Mouse (Mus musculus) stomach, embryonic 14.5 days (tissue): Measurements from ENCODE around the gene Ppp1r15b. TPM values are rescaled to one million over a fixed set of nuclear protein-coding genes. Genes with fewer than 3 reads are reported as not detected.

Experiments
- ATAC-seq: fragments of 200-750 bp; cut with Nextera tagmentation; 2 replicates; pipeline ENCODE4 v1.8.0; 2017; ENCODE audit warnings: low read depth, moderate TSS enrichment; ENCODE audit not compliant: insufficient number of reproducible peaks, insufficient read depth, low FRiP score
- H3K27ac ChIP-seq: fragments of 300-500 bp; sonication (generic); 2 replicates; pipeline ENCODE4 v1.5.1; 2014; ENCODE audit warnings: mild to moderate bottlenecking, low read length, moderate library complexity, mixed read lengths
- H3K27me3 ChIP-seq: fragments of 300-500 bp; sonication (generic); 2 replicates; pipeline ENCODE4 v1.6.1; 2014; ENCODE audit warnings: low read length, control low read depth, mixed read lengths; ENCODE audit not compliant: control insufficient read depth, insufficient read depth
- H3K36me3 ChIP-seq: fragments of 300-500 bp; sonication (generic); 2 replicates; pipeline ENCODE4 v1.6.1; 2014; ENCODE audit warnings: mild to moderate bottlenecking, control low read depth, low read length, moderate library complexity, mixed read lengths; ENCODE audit not compliant: control insufficient read depth, insufficient read depth
- H3K4me1 ChIP-seq: fragments of 300-500 bp; sonication (generic); 2 replicates; pipeline ENCODE4 v1.6.1; 2014; ENCODE audit warnings: low read length, control low read depth, mixed read lengths; ENCODE audit not compliant: control insufficient read depth, insufficient read depth
- H3K4me2 ChIP-seq: fragments of 300-500 bp; sonication (generic); replicated peaks from 2 replicates; pipeline ENCODE4 v1.6.1; 2014; ENCODE audit warnings: low read depth, low read length, control low read depth
- H3K4me3 ChIP-seq: fragments of 300-500 bp; sonication (generic); 2 replicates; pipeline ENCODE4 v1.5.1; 2014; ENCODE audit warnings: low read depth, low read length, control low read depth
- H3K9ac ChIP-seq: fragments of 300-500 bp; sonication (generic); replicated peaks from 2 replicates; pipeline ENCODE4 v1.6.1; 2014; ENCODE audit warnings: low read depth, mild to moderate bottlenecking, control low read depth, low read length, moderate library complexity, mixed read lengths
- H3K9me3 ChIP-seq: fragments of 300-500 bp; sonication (generic); 2 replicates; pipeline ENCODE4 v1.6.1; 2016; ENCODE audit warnings: low read depth, low read length, control low read depth; ENCODE audit not compliant: control insufficient read depth
- WGBS: fragments of 180-500 bp; shearing (Covaris S2); extraction: QIAGEN DNeasy Blood & Tissue Kit; methylation state at CpG from one replicate; pipeline ENCODE4 v1.1.7; 2014; 5-methylcytosine and 5-hydroxymethylcytosine counted together
- polyA plus RNA-seq: library from polyadenylated mRNA; unstranded; fragments of >200 nt; fragmentation: Nextera tagmentation; extraction: Ambion mirVana; gene quantifications from 2 replicates; pipeline ENCODE4 v1.2.1, GENCODE M21; 2014

Ppp1r15b gene
- polyA plus RNA-seq, 1 experiment from 2014 or later: 43.2 TPM

DNA sequence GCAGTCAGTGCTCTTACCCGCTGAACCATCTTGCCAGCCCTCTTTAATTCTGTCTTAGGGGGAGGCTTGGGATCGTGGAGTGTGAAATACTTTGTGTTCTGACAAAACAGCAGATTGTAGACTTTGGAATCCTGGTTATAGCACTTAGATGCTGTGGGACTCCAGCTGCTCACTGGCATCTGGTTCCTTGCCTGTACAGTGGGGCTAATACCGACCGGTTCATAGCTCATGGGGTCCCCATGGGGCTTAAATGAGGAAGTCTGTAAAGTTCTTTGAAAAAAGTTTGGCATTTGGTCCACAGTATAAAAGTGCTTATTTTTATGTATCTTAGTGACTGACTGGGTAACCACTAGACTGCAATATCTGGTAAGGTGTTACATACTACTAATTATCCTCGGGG, 4.9 kb downstream of the Ppp1r15b start:
- no peak for ATAC-seq
- H3K36me3 ChIP-seq: peaks cover 40% of the 10 kb centered on the region
- H3K4me3 ChIP-seq: peak overlapping the region; percentile 0; the same call in 1 of the 2 replicates
- no peaks in the 10 kb centered on the region for H3K27me3 ChIP-seq
- H3K9me3 ChIP-seq: no peaks in the 10 kb centered on the region
- peak overlapping the region; percentile 83; the same call in 1 of the 2 replicates for H3K4me2 ChIP-seq
- no peak overlapping the region for H3K9ac ChIP-seq
- WGBS: 65% methylated on average over 5 of the region's 5 CpGs
- no peak overlapping the region for H3K27ac ChIP-seq
- H3K4me1 ChIP-seq: peaks cover 6% of the 10 kb centered on the region; the same call in 1 of the 2 replicates

GRCm38 (mm10) chr1:133138401-133138800, 7.5 kb downstream of the Ppp1r15b start:
- Histone ChIP-seq H3K27me3 (no peaks in the 10 kb centered on the region), H3K4me1 (peaks cover 6% of the 10 kb centered on the region; the same call in 1 of the 2 replicates), H3K4me2 (no peak overlapping the region), H3K4me3 (no peak overlapping the region), H3K27ac (no peak overlapping the region), H3K9me3 (no peaks in the 10 kb centered on the region), H3K36me3 (peaks cover 45% of the 10 kb centered on the region), H3K9ac (no peak overlapping the region)
- ATAC-seq: no peak
- WGBS: 84% methylated on average over 1 of the region's 1 CpGs

DNA sequence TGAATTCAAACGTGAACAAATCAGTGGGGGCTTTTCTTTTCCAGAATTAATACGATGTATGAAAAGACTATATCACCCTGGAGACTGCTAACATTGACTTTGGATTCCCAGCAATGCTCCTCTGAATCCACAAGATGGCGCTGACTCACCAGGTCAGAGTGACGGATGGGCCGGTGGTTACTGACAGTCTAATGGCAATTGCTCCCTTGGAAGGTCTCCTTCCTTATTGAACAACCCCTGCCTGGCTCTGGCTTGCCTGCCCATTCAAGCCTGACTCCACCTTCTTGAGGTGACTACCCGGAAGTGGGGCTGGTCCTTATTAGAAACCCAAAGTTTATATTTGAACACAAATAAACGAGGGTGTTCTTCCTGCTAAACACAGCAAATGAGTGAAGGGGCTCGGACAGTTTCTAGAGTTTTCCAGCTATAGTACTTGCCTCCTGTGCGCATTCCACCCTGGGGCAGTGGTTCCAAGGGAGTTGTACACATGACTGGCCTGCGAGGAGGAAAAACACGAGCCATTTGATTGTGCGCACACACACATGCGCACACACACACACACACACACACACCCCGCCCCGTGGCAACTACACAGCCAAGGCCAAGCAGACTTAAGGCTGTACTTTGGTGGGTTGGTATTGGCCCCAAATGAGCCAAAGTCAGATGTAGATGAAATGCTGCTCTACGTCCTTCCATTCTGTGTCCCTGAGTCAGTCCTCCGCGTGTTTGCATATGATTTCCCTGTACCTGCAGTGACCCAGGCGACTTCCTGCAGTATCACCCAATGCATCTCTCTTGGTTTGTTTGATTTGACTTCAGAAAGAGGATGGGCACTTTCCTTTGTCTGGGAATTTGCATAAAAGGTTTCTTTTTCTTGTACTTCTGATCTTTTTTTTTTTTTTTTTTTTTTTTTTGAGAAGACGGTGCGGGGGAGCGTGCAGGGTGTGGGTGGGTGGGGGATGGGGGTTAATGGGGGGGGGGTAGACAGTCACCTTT, 15.4 kb downstream of the Ppp1r15b start:
- ATAC-seq: peak; percentile 74; the same call in 1 of the 2 replicates
- peaks cover 1% of the 10 kb centered on the region for H3K36me3 ChIP-seq
- H3K9me3 ChIP-seq: 0 out of 2 replicates have a peak, but pooled peaks cover 4% of the 10 kb centered on the region
- no peaks in the 10 kb centered on the region for H3K27me3 ChIP-seq
- H3K4me2 ChIP-seq: no peak overlapping the region
- WGBS: 56% methylated on average over 22 of the region's 22 CpGs
- H3K4me1 ChIP-seq: no peaks in the 10 kb centered on the region
- H3K9ac ChIP-seq: no peak overlapping the region
- no peak overlapping the region for H3K27ac ChIP-seq
- no peak overlapping the region for H3K4me3 ChIP-seq

DNA sequence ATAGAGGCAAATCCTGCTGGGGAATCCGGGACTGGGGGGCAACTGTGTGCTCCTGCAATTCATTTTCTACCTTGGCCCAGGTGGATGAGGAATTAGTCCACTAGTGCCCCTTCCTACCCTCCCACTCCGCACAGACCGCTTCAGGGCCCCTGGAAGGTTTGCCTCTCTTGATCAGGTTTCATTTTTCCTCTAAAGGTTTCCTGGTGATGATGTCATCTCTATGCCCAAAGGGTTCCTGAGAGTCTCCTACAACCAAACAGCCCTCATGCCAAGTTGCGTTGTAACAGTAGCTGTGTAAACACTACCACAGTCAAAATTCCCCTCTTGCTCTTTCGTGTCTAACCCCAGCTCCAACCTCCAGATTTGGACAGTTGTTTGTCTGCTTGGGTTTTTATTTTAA, 16.4 kb downstream of the Ppp1r15b start:
- Histone ChIP-seq H3K9ac (no peak overlapping the region), H3K4me3 (no peak overlapping the region), H3K4me2 (no peak overlapping the region), H3K36me3 (no peaks in the 10 kb centered on the region), H3K27ac (no peak overlapping the region), H3K27me3 (no peaks in the 10 kb centered on the region), H3K4me1 (no peaks in the 10 kb centered on the region), H3K9me3 (0 out of 2 replicates have a peak, but pooled peaks cover 4% of the 10 kb centered on the region)
- 76% methylated on average over 5 of the region's 5 CpGs for WGBS
- ATAC-seq: no peak

- Histone ChIP-seq H3K9ac (no peak overlapping the region), H3K4me1 (no peaks in the 10 kb centered on the region), H3K27ac (no peak overlapping the region), H3K36me3 (no peaks in the 10 kb centered on the region), H3K27me3 (no peaks in the 10 kb centered on the region), H3K9me3 (0 out of 2 replicates have a peak, but pooled peaks cover 4% of the 10 kb centered on the region), H3K4me2 (no peak overlapping the region), H3K4me3 (no peak overlapping the region)
- WGBS: 94% methylated on average over 8 of the region's 8 CpGs
- ATAC-seq: no peak
These were observed 17.2 kb downstream of the Ppp1r15b start for GRCm38 (mm10) chr1:133148122-133148521.

- H3K27ac ChIP-seq: no peak overlapping the region
- WGBS: 98% methylated on average over 2 of the region's 2 CpGs
- H3K4me2 ChIP-seq: no peak overlapping the region
- no peaks in the 10 kb centered on the region for H3K36me3 ChIP-seq
- no peak for ATAC-seq
- no peaks in the 10 kb centered on the region for H3K4me1 ChIP-seq
- H3K27me3 ChIP-seq: no peaks in the 10 kb centered on the region
- no peak overlapping the region for H3K9ac ChIP-seq
- H3K4me3 ChIP-seq: no peak overlapping the region
- H3K9me3 ChIP-seq: 0 out of 2 replicates have a peak, but pooled peaks cover 4% of the 10 kb centered on the region
These were observed 19.6 kb downstream of the Ppp1r15b start for GRCm38 (mm10) chr1:133150556-133150955.

GRCm38 (mm10) chr1:133152213-133152612, 21.3 kb downstream of the Ppp1r15b start:
- Histone ChIP-seq H3K27ac (no peak overlapping the region), H3K4me1 (no peaks in the 10 kb centered on the region), H3K9ac (no peak overlapping the region), H3K9me3 (0 out of 2 replicates have a peak, but pooled peaks cover 4% of the 10 kb centered on the region), H3K4me2 (no peak overlapping the region), H3K36me3 (no peaks in the 10 kb centered on the region), H3K4me3 (no peak overlapping the region), H3K27me3 (no peaks in the 10 kb centered on the region)
- no peak for ATAC-seq
- WGBS: 80% methylated on average over 3 of the region's 3 CpGs

DNA sequence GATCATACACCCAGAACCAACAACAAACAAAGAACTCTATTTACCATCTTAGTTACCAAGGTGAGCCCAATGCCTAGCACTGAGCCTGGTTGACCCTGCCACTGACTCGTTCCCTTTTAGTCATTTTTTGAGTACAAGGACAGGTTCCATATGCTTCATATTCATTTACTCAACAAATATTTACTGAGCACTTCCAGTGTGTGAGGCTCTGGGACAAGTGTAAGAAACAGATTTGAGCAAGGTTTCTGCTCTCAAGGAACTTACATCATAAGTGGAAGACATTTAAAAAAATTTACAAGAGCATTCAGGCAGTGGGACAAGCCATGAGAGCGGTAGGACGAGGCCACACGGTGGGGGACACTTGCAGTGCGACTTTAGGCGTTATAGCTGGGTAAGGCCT, 24.3 kb downstream of the Ppp1r15b start:
- no peaks in the 10 kb centered on the region for H3K36me3 ChIP-seq
- H3K9me3 ChIP-seq: no peaks in the 10 kb centered on the region
- no peaks in the 10 kb centered on the region for H3K27me3 ChIP-seq
- H3K4me2 ChIP-seq: no peak overlapping the region
- 77% methylated on average over 6 of the region's 6 CpGs for whole genome bisulfite sequencing
- peaks cover 7% of the 10 kb centered on the region for H3K4me1 ChIP-seq
- no peak overlapping the region for H3K4me3 ChIP-seq
- no peak overlapping the region for H3K27ac ChIP-seq
- H3K9ac ChIP-seq: no peak overlapping the region
- ATAC-seq: no peak
